Mouse (Mus musculus) lung, postnatal 36 days (tissue): ENCODE results near the gene Zxdb.
"Not testable (repeated sequence)": the region's sequence is repeated elsewhere in the genome, so short reads cannot be mapped to it uniquely, and the experiment has no call there.

Experiments
- DNase-seq: peaks from one replicate; pipeline ENCODE4 v3.0.0; 2022; ENCODE audit warnings: mixed read lengths

Gene Zxdb

DNA sequence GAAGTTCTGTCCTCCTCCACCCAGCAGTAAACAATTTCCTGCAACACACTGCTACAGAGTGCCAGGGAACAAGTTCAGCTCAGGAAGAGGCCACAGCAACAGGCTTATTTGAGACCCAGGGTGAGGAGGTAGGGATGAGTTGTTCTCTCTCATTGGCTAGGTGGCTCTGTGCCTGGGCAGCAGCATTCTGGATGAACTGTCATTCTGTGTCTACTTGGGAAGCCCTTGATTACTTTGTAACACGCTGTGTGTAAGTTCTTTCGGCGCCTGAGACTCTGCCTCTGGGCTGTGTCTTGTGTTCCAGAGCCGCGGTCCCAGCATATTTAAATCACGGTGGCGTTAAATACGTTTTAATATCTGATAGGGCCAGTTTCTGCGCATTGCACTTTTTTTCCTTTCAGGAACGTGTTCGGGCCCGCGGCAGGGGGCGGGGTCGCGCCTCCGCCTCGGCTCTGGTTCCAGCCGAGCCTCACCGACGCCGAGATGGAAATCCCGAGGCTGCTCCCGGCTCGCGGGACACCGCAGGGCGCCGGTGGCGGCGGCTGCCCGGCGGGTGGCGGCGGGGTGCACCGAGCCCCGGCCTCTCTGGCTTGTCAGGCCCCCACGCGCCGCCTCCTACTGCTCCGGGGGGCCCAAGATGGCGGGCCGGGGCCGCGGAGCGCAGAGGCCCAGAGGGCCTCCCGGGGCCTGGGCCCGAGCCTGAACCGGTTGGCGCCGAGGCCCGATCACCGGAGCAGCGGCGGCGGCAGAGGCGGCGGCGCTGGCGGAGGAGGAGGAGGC lies at the start of gene Zxdb:
TSS of gene Zxdb (plus strand) at position 378 of the 780 bp plus-strand sequence.
- DNase-seq, result not testable (repeated sequence)

DNA sequence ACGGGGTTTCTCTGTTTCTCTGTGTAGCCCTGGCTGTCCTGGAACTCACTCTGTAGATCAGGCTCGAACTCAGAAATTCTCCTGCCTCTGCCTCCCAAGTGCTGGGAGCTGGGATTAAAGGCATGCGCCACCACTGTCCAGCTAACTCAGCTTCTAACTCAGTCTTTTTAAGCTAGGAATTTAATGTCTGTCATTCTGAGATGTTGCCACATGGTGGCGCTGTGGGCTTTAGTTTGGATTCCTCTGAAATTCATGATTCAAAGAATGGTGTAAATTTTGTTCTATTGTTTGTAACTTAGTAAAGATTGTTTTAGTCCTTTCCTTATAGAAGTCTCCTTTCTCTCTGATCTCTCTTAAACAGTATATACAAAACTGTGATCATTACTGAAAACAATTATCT lies 49.4 kb upstream of the Zxdb start:
- peak; percentile 21 for DNase-seq

DNA sequence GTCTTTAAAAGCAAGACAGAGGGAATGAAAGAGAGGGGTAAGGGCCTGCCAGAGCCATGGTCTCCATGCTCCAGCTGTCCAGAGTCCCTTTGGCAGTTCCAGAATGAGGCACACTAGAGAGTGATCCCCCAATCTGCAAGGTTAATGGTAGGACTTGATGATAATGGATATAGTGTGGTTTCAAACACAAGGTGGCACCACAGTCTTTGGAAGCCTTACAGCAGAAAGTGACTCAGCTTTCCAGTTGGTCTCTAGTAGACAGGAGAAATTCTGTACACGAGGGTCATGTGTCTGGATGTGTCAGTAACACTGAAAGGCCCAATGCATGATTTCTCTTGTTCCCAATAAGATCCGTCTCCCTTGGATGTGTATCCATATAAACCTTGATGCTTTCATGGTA lies 42.8 kb upstream of the Zxdb start:
- DNase-seq, result not testable (repeated sequence)

- DNase-seq, result peak; percentile 17
Observed at GRCm38 (mm10) chrX:94689593-94689992, 34.8 kb upstream of the Zxdb start.

DNA sequence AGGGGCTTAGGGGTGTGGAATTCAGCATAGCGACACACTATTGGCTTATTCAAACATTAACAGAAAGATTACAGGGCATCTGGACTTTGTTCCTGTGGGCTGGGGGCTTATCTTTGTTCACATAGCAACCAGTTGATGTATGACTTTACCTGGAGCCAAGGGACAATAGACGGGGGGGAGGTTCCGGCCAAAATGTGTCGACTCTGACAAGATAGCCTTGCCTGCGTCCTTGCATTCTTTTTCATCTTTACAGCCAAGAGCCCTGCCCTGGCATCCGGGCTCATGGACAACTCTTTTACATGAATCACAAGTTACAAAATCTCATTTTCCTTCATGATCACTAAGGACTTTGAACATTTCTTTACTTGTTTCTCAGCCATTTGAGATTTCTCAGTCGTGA lies 17.7 kb upstream of the Zxdb start:
- not testable (repeated sequence) for DNase-seq

GRCm38 (mm10) chrX:94709752-94710151 lies 14.6 kb upstream of the Zxdb start:
- DNase-seq, result not testable (repeated sequence)

DNA sequence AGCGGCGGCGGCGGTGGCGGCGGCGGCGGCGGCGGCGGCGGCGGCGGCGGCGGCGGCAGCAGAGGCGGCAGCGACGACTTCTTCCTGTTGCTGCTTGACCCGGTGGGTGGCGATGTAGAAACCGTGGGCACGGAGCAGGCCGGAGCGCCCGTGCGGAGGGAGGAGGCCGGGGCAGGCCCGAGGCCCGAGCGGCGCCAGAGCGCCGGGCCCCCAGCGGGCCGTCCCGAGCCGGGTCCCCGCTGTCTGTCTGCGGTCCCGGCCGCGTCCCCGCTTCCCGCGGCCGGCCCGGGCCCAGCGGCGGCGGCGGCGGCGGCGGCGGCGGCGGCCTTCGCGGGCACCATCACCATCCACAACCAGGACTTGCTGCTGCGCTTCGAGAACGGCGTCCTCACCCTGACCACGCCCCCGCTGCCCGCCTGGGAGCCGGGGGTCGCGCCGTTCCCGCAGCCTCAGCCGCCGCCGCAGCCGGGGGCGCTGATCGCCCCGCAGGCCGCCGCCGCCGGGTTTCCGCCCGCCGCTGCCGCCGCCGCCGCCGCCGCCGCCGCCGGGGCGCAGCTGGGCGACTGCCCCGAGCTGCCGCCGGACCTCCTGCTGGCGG lies 702 bp downstream of the Zxdb start:
- DNase-seq, result not testable (repeated sequence)

GRCm38 (mm10) chrX:94725627-94726083 lies 1.3 kb downstream of the Zxdb start:
- not testable (repeated sequence) for DNase-seq

DNA sequence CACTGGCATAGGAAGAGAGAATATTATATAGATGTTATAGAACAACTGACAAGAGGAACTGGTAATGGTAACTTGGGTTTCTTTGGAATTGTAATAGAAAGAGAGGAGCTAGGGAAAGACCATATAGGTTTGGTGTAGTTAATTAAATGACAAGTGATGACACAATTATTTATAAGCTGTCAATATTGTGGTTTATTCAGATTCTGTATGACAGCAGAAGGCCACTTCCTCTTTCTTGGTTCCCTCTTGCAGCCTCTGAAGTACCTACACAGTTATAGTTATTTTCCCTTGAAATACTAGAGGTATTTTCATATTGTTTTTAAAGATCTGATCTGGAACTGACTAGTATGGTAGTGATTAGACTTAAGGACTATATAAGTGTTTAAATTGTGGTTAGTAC lies 7.2 kb downstream of the Zxdb start:
- DNase-seq, result no peak

- no peak for DNase-seq
Observed at GRCm38 (mm10) chrX:94753733-94754132, 29.4 kb downstream of the Zxdb start.

DNA sequence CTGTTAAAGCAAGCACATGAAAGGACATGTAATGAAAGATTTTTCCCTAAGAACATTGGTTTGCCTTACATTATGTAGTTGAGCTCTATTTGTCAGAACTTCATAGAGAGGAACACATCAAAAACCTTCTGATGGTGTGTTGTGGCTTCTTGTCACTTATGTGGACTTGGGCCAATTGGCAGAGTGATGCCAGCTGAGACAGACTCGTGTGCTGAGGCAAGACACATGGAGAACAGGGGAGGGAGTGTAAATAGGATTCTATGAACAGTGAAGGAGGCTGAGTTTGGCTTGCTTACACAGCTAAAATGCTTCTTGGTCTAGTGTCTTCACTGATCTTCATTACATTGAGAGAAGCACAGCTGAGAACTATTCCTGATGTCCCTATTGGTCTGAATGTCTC lies 35.6 kb downstream of the Zxdb start:
- no peak for DNase-seq

GRCm38 (mm10) chrX:94773876-94774275 lies 49.5 kb downstream of the Zxdb start:
- DNase-seq, result no peak
